Mouse (Mus musculus) CD4-positive, CD25-positive, alpha-beta regulatory T cell, adult 2 months (primary cell): ENCODE data around the gene Ufc1.
A peak's percentile ranks its signal among the peaks of the same experiment; 100 is the strongest.

ENCODE experiments used
- DNase-seq: peaks from one replicate; pipeline ENCODE4 v3.0.0-alpha.2; 2012; ENCODE audit warnings: low read depth, low spot score

The Ufc1 gene

DNA sequence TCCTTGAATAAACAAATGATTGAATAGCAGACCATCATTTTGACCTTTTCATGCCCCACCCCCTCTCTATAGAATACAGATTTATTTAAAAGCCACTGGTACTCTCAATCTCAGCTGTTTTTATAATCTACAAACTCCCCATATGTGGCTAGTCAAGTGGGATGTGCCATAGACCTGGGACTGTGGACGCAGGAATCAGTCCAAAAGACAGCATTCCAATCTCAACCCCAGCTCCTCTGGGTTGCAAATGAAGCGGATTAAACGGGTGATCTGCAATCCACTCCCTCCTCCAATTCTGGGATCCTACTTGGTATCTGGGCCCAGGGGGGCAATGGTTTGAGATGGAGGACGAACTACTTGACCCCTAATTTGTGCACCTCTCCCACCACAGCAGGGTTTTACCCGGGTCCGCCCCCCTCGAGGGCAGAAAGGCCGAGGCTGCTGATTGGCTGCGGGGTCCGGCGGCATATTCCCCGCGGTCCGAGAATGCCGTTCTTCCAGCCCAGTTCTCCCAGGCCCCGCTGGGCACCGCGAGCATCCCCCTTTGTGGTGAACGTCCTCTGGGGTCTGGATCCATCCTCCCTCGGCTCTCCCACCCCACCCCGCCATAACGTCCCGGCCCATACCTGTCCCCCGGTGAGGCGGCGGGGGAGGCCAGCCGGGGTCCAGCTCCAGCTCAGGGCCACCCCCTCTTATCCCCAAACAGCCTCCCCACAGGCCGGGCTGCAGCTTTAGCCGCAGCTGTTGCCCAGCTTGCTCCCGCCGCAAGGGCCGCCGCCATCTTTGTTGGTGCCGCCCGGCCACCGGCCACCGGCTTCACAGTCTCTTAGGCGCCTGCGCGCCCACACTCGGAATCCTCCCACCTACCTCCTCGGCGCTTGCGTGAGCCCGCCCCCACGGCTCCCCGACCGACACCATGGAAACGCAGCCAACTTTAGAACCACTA, 7.4 kb downstream of the Ufc1 start, which contains the start of gene Usp21:
Gene Usp21, minus strand, starts transcription at position 856 of the 946 bp plus-strand sequence.
- DNase-seq: peak; percentile 95

DNA sequence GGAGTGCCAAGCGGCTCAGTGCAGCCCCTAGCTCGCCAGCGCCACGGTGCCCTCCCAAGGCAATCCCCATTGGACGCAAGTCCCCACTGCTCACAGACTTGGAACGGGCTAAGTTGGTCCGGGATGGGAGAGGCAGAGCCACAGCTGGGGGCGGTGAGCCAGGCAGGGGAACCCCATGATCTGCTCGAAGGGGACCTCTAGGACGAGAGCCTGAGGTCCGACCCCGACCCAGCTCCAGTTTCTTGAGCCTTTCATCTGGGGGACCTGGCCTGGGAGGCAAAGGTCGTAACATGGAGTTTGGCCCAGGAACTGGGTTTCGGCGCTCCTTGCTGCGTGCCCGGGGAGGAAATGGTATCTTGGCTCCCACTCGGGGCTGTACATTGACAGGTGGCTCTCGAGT, 8.3 kb downstream of the Ufc1 start:
- DNase-seq: no peak

- no peak for DNase-seq
Measured at GRCm38 (mm10) chr1:171285096-171285892, 9.5 kb downstream of the Ufc1 start.

GRCm38 (mm10) chr1:171284491-171284890, 10.3 kb downstream of the Ufc1 start:
- no peak for DNase-seq

GRCm38 (mm10) chr1:171283188-171284160, 11.3 kb downstream of the Ufc1 start:
- no peak for DNase-seq

- no peak for DNase-seq
Measured at GRCm38 (mm10) chr1:171282086-171282805, 12.6 kb downstream of the Ufc1 start.

DNA sequence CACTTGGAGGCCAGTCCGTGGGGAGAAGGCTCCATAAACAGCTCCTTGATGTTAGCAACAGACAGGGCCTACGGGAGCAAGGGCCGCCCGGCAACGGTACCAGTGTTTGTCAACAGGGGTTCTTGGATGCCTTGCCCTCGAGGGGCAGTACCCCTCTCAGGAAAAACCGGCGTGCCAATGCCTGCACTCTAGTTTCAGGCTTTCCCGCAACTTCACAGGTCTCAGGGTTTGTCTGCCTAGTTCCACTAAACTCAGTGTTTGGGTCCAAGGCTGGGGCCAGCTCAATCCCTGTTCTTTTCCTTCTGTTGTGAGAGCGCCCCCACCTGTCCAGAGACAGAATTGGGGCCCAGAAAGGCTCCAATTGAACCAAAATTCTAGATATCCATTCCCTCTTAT, 13.3 kb downstream of the Ufc1 start:
- peak; percentile 79 for DNase-seq

- peak; percentile 95 for DNase-seq
Measured at GRCm38 (mm10) chr1:171280916-171281527, 13.8 kb downstream of the Ufc1 start, which contains the start of gene Ppox. Gene Ppox (minus strand): TSS chr1:171281186.

GRCm38 (mm10) chr1:171280250-171280915, 14.4 kb downstream of the Ufc1 start:
- DNase-seq: no peak

DNA sequence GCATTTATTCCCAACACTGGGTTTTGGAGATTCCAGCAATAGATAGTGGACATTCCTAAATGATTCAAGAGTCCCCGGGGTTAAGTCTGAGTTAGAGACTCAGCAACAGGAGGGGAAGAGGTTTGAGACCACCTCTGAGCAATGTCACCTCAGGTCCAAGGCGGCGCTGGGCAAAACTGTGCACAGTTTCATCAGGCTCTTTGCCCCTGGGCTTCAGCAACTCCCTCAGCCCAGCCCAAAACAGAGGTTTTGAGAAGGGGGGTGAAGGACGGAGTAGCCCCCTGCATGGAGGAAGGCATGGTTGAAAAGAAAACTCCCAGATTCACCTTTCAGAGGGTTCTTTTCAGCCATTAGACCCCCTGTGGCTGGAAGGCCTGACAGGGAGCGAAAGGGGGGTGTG, 15.1 kb downstream of the Ufc1 start:
- no peak for DNase-seq

- DNase-seq: no peak
Measured at GRCm38 (mm10) chr1:171279012-171279705, 15.7 kb downstream of the Ufc1 start.

DNA sequence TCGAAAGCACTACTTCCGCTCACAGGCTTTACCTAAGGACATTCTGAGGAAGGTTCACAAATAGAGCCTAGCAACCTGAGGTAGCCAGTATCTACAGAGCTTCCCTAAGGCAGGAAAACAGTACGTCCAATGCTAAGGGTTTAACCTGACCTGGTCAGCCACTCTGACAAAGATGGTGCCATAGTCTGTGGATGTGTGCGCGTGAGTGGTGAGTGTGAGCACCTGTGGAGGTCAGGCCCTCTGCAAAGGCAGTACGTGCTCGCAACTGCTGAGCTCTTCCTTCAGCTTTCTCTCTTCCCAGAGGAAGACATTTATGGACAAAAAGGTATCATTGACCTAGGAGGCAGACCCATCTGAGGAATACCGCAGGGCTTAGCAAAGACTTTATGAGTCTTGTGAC, 16.4 kb downstream of the Ufc1 start:
- no peak for DNase-seq

- no peak for DNase-seq
Measured at GRCm38 (mm10) chr1:171277736-171278135, 17.1 kb downstream of the Ufc1 start.

GRCm38 (mm10) chr1:171276110-171276748, 18.6 kb downstream of the Ufc1 start:
- no peak for DNase-seq

DNA sequence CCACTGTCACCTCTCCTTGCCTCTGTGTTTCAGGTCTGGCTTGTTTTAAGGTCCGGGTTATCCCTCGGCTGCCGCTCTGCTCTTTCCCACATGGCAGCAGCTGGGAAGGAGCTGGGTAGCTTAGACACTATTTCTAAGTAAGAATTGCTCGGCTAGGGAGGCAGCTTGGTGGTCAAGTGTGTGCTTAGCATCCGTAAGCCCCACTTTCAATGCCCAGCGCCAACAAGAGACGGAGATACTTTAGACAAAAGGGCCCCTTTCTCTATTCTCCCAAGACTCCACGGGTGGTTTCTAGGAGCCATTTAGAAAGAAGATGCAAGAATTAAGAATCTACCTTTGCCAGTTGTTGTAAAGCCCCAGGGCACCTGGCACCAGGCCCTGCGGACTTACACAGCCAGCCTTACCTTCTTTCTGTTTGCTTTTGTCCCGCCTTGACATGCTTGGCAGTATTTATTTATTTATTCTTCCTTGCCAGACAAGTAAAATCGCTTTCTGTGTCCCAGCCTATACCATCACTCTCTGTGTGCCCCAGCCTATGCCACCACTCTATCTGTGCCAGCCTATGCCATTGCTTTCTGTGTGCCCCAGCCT, 19.6 kb downstream of the Ufc1 start:
- DNase-seq: no peak

GRCm38 (mm10) chr1:171274171-171274570, 20.7 kb downstream of the Ufc1 start:
- no peak for DNase-seq

DNA sequence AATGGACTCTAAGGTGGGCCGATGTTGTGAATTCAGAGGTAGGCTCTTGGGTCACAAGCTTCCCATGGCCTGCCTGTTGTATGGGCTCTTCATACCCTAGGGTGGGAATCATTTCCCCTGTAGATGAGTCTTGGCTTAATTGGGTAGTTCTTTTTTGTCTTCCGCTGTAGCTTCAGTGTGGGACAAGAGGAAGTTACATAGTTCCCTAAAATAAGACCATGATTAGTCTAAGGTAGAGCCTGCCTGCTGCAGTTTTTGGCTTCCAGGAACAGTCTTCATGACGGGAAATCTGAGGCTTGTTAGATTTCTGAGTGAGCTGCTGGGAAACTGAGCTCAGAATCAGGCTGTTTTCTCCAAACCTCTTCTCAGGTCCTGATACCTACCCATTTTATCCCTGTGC, 22.7 kb downstream of the Ufc1 start:
- no peak for DNase-seq

DNA sequence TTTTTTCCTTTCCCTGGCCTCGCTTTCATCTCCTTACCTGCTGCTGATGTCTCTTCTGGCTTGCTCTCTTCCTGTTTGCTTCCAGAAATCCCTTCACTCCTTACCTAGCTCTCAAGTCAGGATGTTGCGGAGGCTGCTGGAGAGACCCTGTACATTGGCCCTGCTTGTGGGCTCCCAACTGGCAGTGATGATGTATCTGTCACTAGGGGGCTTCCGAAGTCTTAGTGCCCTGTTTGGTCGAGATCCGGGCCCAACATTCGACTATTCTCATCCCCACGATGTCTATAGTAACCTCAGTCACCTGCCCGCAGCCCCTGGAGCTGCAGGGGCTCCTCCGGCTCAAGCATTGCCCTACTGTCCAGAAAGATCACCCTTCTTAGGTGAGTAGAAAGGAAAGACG, 23.2 kb downstream of the Ufc1 start:
- no peak for DNase-seq
